Mouse (Mus musculus): Measurements from ENCODE around the gene She. TPM values are rescaled to one million over a fixed set of nuclear protein-coding genes. Genes with fewer than 3 reads are reported as not detected.

The She gene
- polyA plus RNA-seq, 1 experiment from 2014 or later = 3.4 TPM

- DNase-seq (ENCODE audit: low spot score) = peak; percentile 16
- 72% methylated on average over 22 of the region's 22 CpGs for WGBS
Observed at GRCm38 (mm10) chr3:89870472-89871271, 39.5 kb downstream of the She start.

GRCm38 (mm10) chr3:89871339-89871914 is 40.3 kb downstream of the She start:
- no peak overlapping the region for H3K4me2 ChIP-seq (ENCODE audit: low read depth)
- 78% methylated on average over 8 of the region's 8 CpGs for WGBS
- DNase-seq (ENCODE audit: low spot score) = no peak
- H3K9me3 ChIP-seq (ENCODE audit: control insufficient read depth, low read length) = no peaks in the 10 kb centered on the region
- no peak overlapping the region for H3K4me3 ChIP-seq (ENCODE audit: low read depth, low read length)
- H3K9ac ChIP-seq (ENCODE audit: low read length) = no peak overlapping the region
- no peaks in the 10 kb centered on the region for H3K27me3 ChIP-seq (ENCODE audit: control insufficient read depth, insufficient read depth, low read length)
- H3K4me1 ChIP-seq (ENCODE audit: control insufficient read depth, insufficient read depth, low read length) = no peaks in the 10 kb centered on the region
- no peak for ATAC-seq (ENCODE audit: insufficient read depth, low FRiP score, low TSS enrichment)
- H3K27ac ChIP-seq (ENCODE audit: low read depth, low read length) = no peak overlapping the region
- no peaks in the 10 kb centered on the region for H3K36me3 ChIP-seq (ENCODE audit: control insufficient read depth, insufficient read depth, low read length)

More at GRCm38 (mm10) chr3:89870472-89871271, 39.5 kb downstream of the She start:
- Histone ChIP-seq H3K4me2 (ENCODE audit: low read depth) (no peak overlapping the region), H3K4me3 (ENCODE audit: low read depth, low read length) (no peak overlapping the region), H3K27ac (ENCODE audit: low read depth, low read length) (no peak overlapping the region), H3K9me3 (ENCODE audit: control insufficient read depth, low read length) (no peaks in the 10 kb centered on the region), H3K36me3 (ENCODE audit: control insufficient read depth, insufficient read depth, low read length) (no peaks in the 10 kb centered on the region), H3K4me1 (ENCODE audit: control insufficient read depth, insufficient read depth, low read length) (no peaks in the 10 kb centered on the region), H3K27me3 (ENCODE audit: control insufficient read depth, insufficient read depth, low read length) (no peaks in the 10 kb centered on the region), H3K9ac (ENCODE audit: low read length) (no peak overlapping the region)
- no peak for ATAC-seq (ENCODE audit: insufficient read depth, low FRiP score, low TSS enrichment)

GRCm38 (mm10) chr3:89872209-89872608 is 41.0 kb downstream of the She start:
- H3K27me3 ChIP-seq (ENCODE audit: control insufficient read depth, insufficient read depth, low read length) = no peaks in the 10 kb centered on the region
- no peaks in the 10 kb centered on the region for H3K36me3 ChIP-seq (ENCODE audit: control insufficient read depth, insufficient read depth, low read length)
- DNase-seq (ENCODE audit: low spot score) = no peak
- no peak overlapping the region for H3K4me3 ChIP-seq (ENCODE audit: low read depth, low read length)
- H3K9me3 ChIP-seq (ENCODE audit: control insufficient read depth, low read length) = no peaks in the 10 kb centered on the region
- WGBS = 93% methylated on average over 7 of the region's 7 CpGs
- no peak for ATAC-seq (ENCODE audit: insufficient read depth, low FRiP score, low TSS enrichment)
- H3K9ac ChIP-seq (ENCODE audit: low read length) = no peak overlapping the region
- H3K27ac ChIP-seq (ENCODE audit: low read depth, low read length) = no peak overlapping the region
- H3K4me1 ChIP-seq (ENCODE audit: control insufficient read depth, insufficient read depth, low read length) = no peaks in the 10 kb centered on the region
- no peak overlapping the region for H3K4me2 ChIP-seq (ENCODE audit: low read depth)

- H3K4me3 ChIP-seq (ENCODE audit: low read depth, low read length) = no peak overlapping the region
- H3K4me1 ChIP-seq (ENCODE audit: control insufficient read depth, insufficient read depth, low read length) = no peaks in the 10 kb centered on the region
- ATAC-seq (ENCODE audit: insufficient read depth, low FRiP score, low TSS enrichment) = no peak
- H3K9me3 ChIP-seq (ENCODE audit: control insufficient read depth, low read length) = no peaks in the 10 kb centered on the region
- H3K27ac ChIP-seq (ENCODE audit: low read depth, low read length) = no peak overlapping the region
- no peak overlapping the region for H3K4me2 ChIP-seq (ENCODE audit: low read depth)
- no peaks in the 10 kb centered on the region for H3K36me3 ChIP-seq (ENCODE audit: control insufficient read depth, insufficient read depth, low read length)
- no peak overlapping the region for H3K9ac ChIP-seq (ENCODE audit: low read length)
- no peaks in the 10 kb centered on the region for H3K27me3 ChIP-seq (ENCODE audit: control insufficient read depth, insufficient read depth, low read length)
- DNase-seq (ENCODE audit: low spot score) = no peak
- 86% methylated on average over 6 of the region's 6 CpGs for WGBS
Observed at GRCm38 (mm10) chr3:89872684-89873083, 41.5 kb downstream of the She start.

- no peak overlapping the region for H3K4me2 ChIP-seq (ENCODE audit: low read depth)
- DNase-seq (ENCODE audit: low spot score) (no peak), ATAC-seq (ENCODE audit: insufficient read depth, low FRiP score, low TSS enrichment) (no peak)
- no peaks in the 10 kb centered on the region for H3K36me3 ChIP-seq (ENCODE audit: control insufficient read depth, insufficient read depth, low read length)
- H3K9me3 ChIP-seq (ENCODE audit: control insufficient read depth, low read length) = no peaks in the 10 kb centered on the region
- WGBS = 87% methylated on average over 5 of the region's 5 CpGs
- H3K27ac ChIP-seq (ENCODE audit: low read depth, low read length) = no peak overlapping the region
- no peak overlapping the region for H3K4me3 ChIP-seq (ENCODE audit: low read depth, low read length)
- H3K27me3 ChIP-seq (ENCODE audit: control insufficient read depth, insufficient read depth, low read length) = no peaks in the 10 kb centered on the region
- H3K9ac ChIP-seq (ENCODE audit: low read length) = no peak overlapping the region
- H3K4me1 ChIP-seq (ENCODE audit: control insufficient read depth, insufficient read depth, low read length) = no peaks in the 10 kb centered on the region
Observed at GRCm38 (mm10) chr3:89874076-89874475, 42.9 kb downstream of the She start.

- no peaks in the 10 kb centered on the region for H3K4me1 ChIP-seq (ENCODE audit: control insufficient read depth, insufficient read depth, low read length)
- DNase-seq (ENCODE audit: low spot score) (no peak), ATAC-seq (ENCODE audit: insufficient read depth, low FRiP score, low TSS enrichment) (no peak)
- no peaks in the 10 kb centered on the region for H3K9me3 ChIP-seq (ENCODE audit: control insufficient read depth, low read length)
- no peak overlapping the region for H3K4me3 ChIP-seq (ENCODE audit: low read depth, low read length)
- H3K9ac ChIP-seq (ENCODE audit: low read length) = no peak overlapping the region
- H3K36me3 ChIP-seq (ENCODE audit: control insufficient read depth, insufficient read depth, low read length) = no peaks in the 10 kb centered on the region
- H3K4me2 ChIP-seq (ENCODE audit: low read depth) = no peak overlapping the region
- no peaks in the 10 kb centered on the region for H3K27me3 ChIP-seq (ENCODE audit: control insufficient read depth, insufficient read depth, low read length)
- WGBS = 90% methylated on average over 9 of the region's 9 CpGs
- no peak overlapping the region for H3K27ac ChIP-seq (ENCODE audit: low read depth, low read length)
Observed at GRCm38 (mm10) chr3:89875021-89875420, 43.9 kb downstream of the She start.

GRCm38 (mm10) chr3:89875781-89876180 is 44.6 kb downstream of the She start:
- ATAC-seq (ENCODE audit: insufficient read depth, low FRiP score, low TSS enrichment) (no peak), DNase-seq (ENCODE audit: low spot score) (no peak)
- no peaks in the 10 kb centered on the region for H3K36me3 ChIP-seq (ENCODE audit: control insufficient read depth, insufficient read depth, low read length)
- WGBS = 80% methylated on average over 8 of the region's 8 CpGs
- no peaks in the 10 kb centered on the region for H3K27me3 ChIP-seq (ENCODE audit: control insufficient read depth, insufficient read depth, low read length)
- no peak overlapping the region for H3K4me3 ChIP-seq (ENCODE audit: low read depth, low read length)
- no peak overlapping the region for H3K4me2 ChIP-seq (ENCODE audit: low read depth)
- H3K4me1 ChIP-seq (ENCODE audit: control insufficient read depth, insufficient read depth, low read length) = no peaks in the 10 kb centered on the region
- no peaks in the 10 kb centered on the region for H3K9me3 ChIP-seq (ENCODE audit: control insufficient read depth, low read length)
- H3K27ac ChIP-seq (ENCODE audit: low read depth, low read length) = no peak overlapping the region
- no peak overlapping the region for H3K9ac ChIP-seq (ENCODE audit: low read length)

- WGBS = 76% methylated on average over 4 of the region's 4 CpGs
- Histone ChIP-seq H3K9ac (ENCODE audit: low read length) (no peak overlapping the region), H3K27me3 (ENCODE audit: control insufficient read depth, insufficient read depth, low read length) (no peaks in the 10 kb centered on the region)
Observed at GRCm38 (mm10) chr3:89876469-89876868, 45.3 kb downstream of the She start.

GRCm38 (mm10) chr3:89877129-89877528 is 46.0 kb downstream of the She start:
- H3K4me2 ChIP-seq (ENCODE audit: low read depth) = no peak overlapping the region
- H3K4me1 ChIP-seq (ENCODE audit: control insufficient read depth, insufficient read depth, low read length) = no peaks in the 10 kb centered on the region
- no peak for DNase-seq (ENCODE audit: low spot score)
- no peak for ATAC-seq (ENCODE audit: insufficient read depth, low FRiP score, low TSS enrichment)
- no peak overlapping the region for H3K9ac ChIP-seq (ENCODE audit: low read length)
- no peak overlapping the region for H3K4me3 ChIP-seq (ENCODE audit: low read depth, low read length)
- H3K9me3 ChIP-seq (ENCODE audit: control insufficient read depth, low read length) = no peaks in the 10 kb centered on the region
- no peak overlapping the region for H3K27ac ChIP-seq (ENCODE audit: low read depth, low read length)
- no peaks in the 10 kb centered on the region for H3K27me3 ChIP-seq (ENCODE audit: control insufficient read depth, insufficient read depth, low read length)
- WGBS = 86% methylated on average over 8 of the region's 8 CpGs
- no peaks in the 10 kb centered on the region for H3K36me3 ChIP-seq (ENCODE audit: control insufficient read depth, insufficient read depth, low read length)

More at GRCm38 (mm10) chr3:89876469-89876868, 45.3 kb downstream of the She start:
- no peak overlapping the region for H3K4me3 ChIP-seq (ENCODE audit: low read depth, low read length)
- no peaks in the 10 kb centered on the region for H3K36me3 ChIP-seq (ENCODE audit: control insufficient read depth, insufficient read depth, low read length)
- H3K4me2 ChIP-seq (ENCODE audit: low read depth) = no peak overlapping the region
- H3K27ac ChIP-seq (ENCODE audit: low read depth, low read length) = no peak overlapping the region
- H3K4me1 ChIP-seq (ENCODE audit: control insufficient read depth, insufficient read depth, low read length) = no peaks in the 10 kb centered on the region
- ATAC-seq (ENCODE audit: insufficient read depth, low FRiP score, low TSS enrichment) = no peak
- H3K9me3 ChIP-seq (ENCODE audit: control insufficient read depth, low read length) = no peaks in the 10 kb centered on the region
- DNase-seq (ENCODE audit: low spot score) = no peak
